Mouse (Mus musculus): ENCODE measurements around the gene Fip1l1. TPM values are rescaled to one million over a fixed set of nuclear protein-coding genes. Genes with fewer than 3 reads are reported as not detected.

Fip1l1 gene
- polyA plus RNA-seq (2012; ENCODE audit: insufficient read depth, insufficient read length, missing spikeins) = 58.5 and 63.2 TPM in 2 replicates

- Histone ChIP-seq H3K4me1 (ENCODE audit: control insufficient read depth, insufficient read depth, low read length) (peaks cover 10% of the 10 kb centered on the region), H3K4me3 (ENCODE audit: insufficient read depth, low read length) (peak within 1 kb of the TSS; percentile 96), H3K27ac (ENCODE audit: insufficient read depth, low read depth, low read length) (peak within 1 kb of the TSS; percentile 83)
- no peak for TF ChIP-seq CTCF (IDR thresholded peaks at IDR 0.05; ENCODE audit: low read depth, low read length)
- peak; percentile 2; the same call in 1 of the 2 replicates for TF ChIP-seq POLR2A (IDR thresholded peaks at IDR 0.05; ENCODE audit: borderline replicate concordance, low read depth, low read length)
Measured at GRCm38 (mm10) chr5:74535240-74536021, at the start of gene Fip1l1. Gene Fip1l1 (plus strand): TSS chr5:74535449.

- Histone ChIP-seq H3K4me1 (ENCODE audit: control insufficient read depth, insufficient read depth, low read length) (peaks cover 2% of the 10 kb centered on the region; the same call in 1 of the 2 replicates), H3K4me3 (ENCODE audit: insufficient read depth, low read length) (no peak overlapping the region), H3K27ac (ENCODE audit: insufficient read depth, low read depth, low read length) (no peak overlapping the region)
- no peak for TF ChIP-seq CTCF (IDR thresholded peaks at IDR 0.05; ENCODE audit: low read depth, low read length)
- TF ChIP-seq POLR2A (IDR thresholded peaks at IDR 0.05; ENCODE audit: borderline replicate concordance, low read depth, low read length) = no peak
Measured at GRCm38 (mm10) chr5:74492705-74493104, 42.5 kb upstream of the Fip1l1 start.

- Histone ChIP-seq H3K27ac (ENCODE audit: insufficient read depth, low read depth, low read length) (no peak overlapping the region), H3K4me3 (ENCODE audit: insufficient read depth, low read length) (no peak overlapping the region), H3K4me1 (ENCODE audit: control insufficient read depth, insufficient read depth, low read length) (no peaks in the 10 kb centered on the region)
- TF ChIP-seq CTCF (IDR thresholded peaks at IDR 0.05; ENCODE audit: low read depth, low read length) = no peak
- TF ChIP-seq POLR2A (IDR thresholded peaks at IDR 0.05; ENCODE audit: borderline replicate concordance, low read depth, low read length) = no peak
Measured at GRCm38 (mm10) chr5:74511686-74512085, 23.6 kb upstream of the Fip1l1 start.

GRCm38 (mm10) chr5:74527025-74527424 lies 8.2 kb upstream of the Fip1l1 start:
- Histone ChIP-seq H3K4me3 (ENCODE audit: insufficient read depth, low read length) (no peak overlapping the region), H3K27ac (ENCODE audit: insufficient read depth, low read depth, low read length) (no peak overlapping the region), H3K4me1 (ENCODE audit: control insufficient read depth, insufficient read depth, low read length) (peaks cover 15% of the 10 kb centered on the region)
- TF ChIP-seq POLR2A (IDR thresholded peaks at IDR 0.05; ENCODE audit: borderline replicate concordance, low read depth, low read length) (no peak), CTCF (IDR thresholded peaks at IDR 0.05; ENCODE audit: low read depth, low read length) (no peak)

- Histone ChIP-seq H3K4me3 (ENCODE audit: insufficient read depth, low read length) (peak overlapping the region; percentile 95), H3K4me1 (ENCODE audit: control insufficient read depth, insufficient read depth, low read length) (peaks cover 17% of the 10 kb centered on the region), H3K27ac (ENCODE audit: insufficient read depth, low read depth, low read length) (no peak overlapping the region)
- TF ChIP-seq POLR2A (IDR thresholded peaks at IDR 0.05; ENCODE audit: borderline replicate concordance, low read depth, low read length) (no peak), CTCF (IDR thresholded peaks at IDR 0.05; ENCODE audit: low read depth, low read length) (no peak)
Measured at GRCm38 (mm10) chr5:74530785-74531184, 4.5 kb upstream of the Fip1l1 start.

GRCm38 (mm10) chr5:74531630-74532280 lies 3.5 kb upstream of the Fip1l1 start, which contains the start of gene Scfd2:
Gene Scfd2 (minus strand): TSS chr5:74531759.
- TF ChIP-seq CTCF (IDR thresholded peaks at IDR 0.05; ENCODE audit: low read depth, low read length) (no peak), POLR2A (IDR thresholded peaks at IDR 0.05; ENCODE audit: borderline replicate concordance, low read depth, low read length) (no peak)
- Histone ChIP-seq H3K4me3 (ENCODE audit: insufficient read depth, low read length) (peak within 1 kb of the TSS; percentile 95), H3K27ac (ENCODE audit: insufficient read depth, low read depth, low read length) (peak within 1 kb of the TSS; percentile 47), H3K4me1 (ENCODE audit: control insufficient read depth, insufficient read depth, low read length) (peaks cover 17% of the 10 kb centered on the region)

GRCm38 (mm10) chr5:74536180-74536947 lies 1.1 kb downstream of the Fip1l1 start:
- Histone ChIP-seq H3K27ac (ENCODE audit: insufficient read depth, low read depth, low read length) (peak overlapping the region; percentile 83), H3K4me1 (ENCODE audit: control insufficient read depth, insufficient read depth, low read length) (peaks cover 10% of the 10 kb centered on the region)

GRCm38 (mm10) chr5:74545606-74546005 lies 10.4 kb downstream of the Fip1l1 start:
- Histone ChIP-seq H3K27ac (ENCODE audit: insufficient read depth, low read depth, low read length) (no peak overlapping the region), H3K4me3 (ENCODE audit: insufficient read depth, low read length) (no peak overlapping the region), H3K4me1 (ENCODE audit: control insufficient read depth, insufficient read depth, low read length) (peaks cover 4% of the 10 kb centered on the region; the same call in 1 of the 2 replicates)
- TF ChIP-seq CTCF (IDR thresholded peaks at IDR 0.05; ENCODE audit: low read depth, low read length) = no peak
- no peak for TF ChIP-seq POLR2A (IDR thresholded peaks at IDR 0.05; ENCODE audit: borderline replicate concordance, low read depth, low read length)

More at GRCm38 (mm10) chr5:74536180-74536947, 1.1 kb downstream of the Fip1l1 start:
- peak overlapping the region; percentile 96 for H3K4me3 ChIP-seq (ENCODE audit: insufficient read depth, low read length)
- TF ChIP-seq POLR2A (IDR thresholded peaks at IDR 0.05; ENCODE audit: borderline replicate concordance, low read depth, low read length) = no peak
- no peak for TF ChIP-seq CTCF (IDR thresholded peaks at IDR 0.05; ENCODE audit: low read depth, low read length)

GRCm38 (mm10) chr5:74549566-74549965 lies 14.3 kb downstream of the Fip1l1 start:
- Histone ChIP-seq H3K27ac (ENCODE audit: insufficient read depth, low read depth, low read length) (no peak overlapping the region), H3K4me3 (ENCODE audit: insufficient read depth, low read length) (no peak overlapping the region), H3K4me1 (ENCODE audit: control insufficient read depth, insufficient read depth, low read length) (no peaks in the 10 kb centered on the region)
- no peak for TF ChIP-seq POLR2A (IDR thresholded peaks at IDR 0.05; ENCODE audit: borderline replicate concordance, low read depth, low read length)
- TF ChIP-seq CTCF (IDR thresholded peaks at IDR 0.05; ENCODE audit: low read depth, low read length) = no peak

All from bone marrow macrophage, adult 2 months (primary cell).